Mouse (Mus musculus): ENCODE results near the gene 3110009E18Rik.

The 3110009E18Rik gene

DNA sequence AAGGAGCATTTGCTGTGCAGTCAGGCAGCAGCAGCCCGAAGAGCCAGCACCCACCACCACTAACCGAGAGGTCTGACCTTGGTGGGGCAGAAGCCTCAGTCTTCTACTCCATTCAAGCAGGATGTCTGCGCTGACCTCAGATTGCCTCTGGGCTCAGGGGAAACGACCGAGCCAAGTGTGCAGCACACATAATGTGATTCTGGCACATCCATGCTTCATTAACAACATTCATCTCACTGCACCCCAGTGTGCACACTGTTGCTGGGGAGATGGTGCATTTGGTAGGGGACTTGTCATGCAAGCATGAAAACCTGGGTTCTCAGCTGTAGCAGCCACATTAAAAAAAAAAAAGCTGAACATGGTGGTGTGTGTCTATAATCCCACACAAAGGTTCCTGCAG lies 75.0 kb downstream of the 3110009E18Rik start:
- no peak for DNase-seq (ENCODE audit: low read depth, low spot score)

DNA sequence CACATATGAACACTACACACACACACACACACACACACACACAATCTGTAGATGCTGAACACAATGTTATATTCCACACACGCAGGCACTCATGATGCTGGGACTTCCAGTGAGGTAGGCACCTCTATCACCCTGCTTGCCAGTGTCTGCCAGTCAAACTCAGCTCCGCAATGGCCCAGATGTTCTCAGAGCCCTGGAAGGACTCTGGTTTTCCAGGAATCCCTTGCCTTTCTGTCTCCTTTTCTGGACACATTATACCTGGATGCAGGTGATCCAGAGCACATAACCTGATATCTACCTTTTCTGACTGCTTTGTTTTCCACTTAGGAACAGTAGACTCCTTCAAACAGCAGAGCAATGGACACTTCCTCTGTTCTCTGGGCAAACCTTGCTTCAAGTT lies 75.7 kb downstream of the 3110009E18Rik start:
- DNase-seq (ENCODE audit: low read depth, low spot score) = no peak

DNA sequence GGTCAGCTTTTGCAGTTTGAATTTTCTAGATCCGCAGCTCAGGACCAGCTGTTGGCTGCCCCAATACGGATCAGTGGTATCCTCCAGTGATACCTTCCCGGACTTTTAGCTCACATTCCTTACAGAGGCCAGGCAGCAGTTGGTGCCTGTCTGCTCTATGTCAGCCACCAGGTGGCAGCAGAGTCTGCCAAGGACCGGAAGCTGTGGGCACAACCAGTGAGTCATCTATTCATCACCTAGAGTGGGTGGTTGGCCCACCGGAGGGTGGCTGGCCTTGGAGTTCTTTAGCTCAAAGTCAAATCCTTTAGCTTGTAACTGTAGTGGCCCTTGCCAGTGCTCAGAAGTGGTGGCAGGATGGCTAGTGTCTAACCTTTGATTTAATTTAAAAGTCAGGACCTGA lies 76.2 kb downstream of the 3110009E18Rik start:
- DNase-seq (ENCODE audit: low read depth, low spot score) = peak; percentile 91

DNA sequence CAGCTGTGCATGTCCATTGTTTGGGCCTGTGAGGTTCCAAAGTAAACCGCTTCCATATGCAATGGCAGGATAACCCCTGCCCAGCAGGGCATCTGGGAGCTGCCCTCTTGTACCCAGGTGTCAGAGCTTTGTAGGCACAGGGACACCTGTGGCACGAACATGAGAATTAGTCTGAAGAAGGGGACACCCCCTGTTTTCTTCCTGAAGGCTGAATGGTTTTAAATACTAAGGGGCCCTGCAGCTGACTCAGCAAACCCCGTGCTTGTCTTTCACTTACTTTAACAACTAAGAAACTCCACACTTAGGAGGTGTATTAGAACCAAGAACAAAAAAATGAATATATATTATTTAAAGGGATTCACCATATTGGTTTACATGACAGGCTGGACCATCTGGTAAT lies 77.2 kb downstream of the 3110009E18Rik start:
- no peak for DNase-seq (ENCODE audit: low read depth, low spot score)

DNA sequence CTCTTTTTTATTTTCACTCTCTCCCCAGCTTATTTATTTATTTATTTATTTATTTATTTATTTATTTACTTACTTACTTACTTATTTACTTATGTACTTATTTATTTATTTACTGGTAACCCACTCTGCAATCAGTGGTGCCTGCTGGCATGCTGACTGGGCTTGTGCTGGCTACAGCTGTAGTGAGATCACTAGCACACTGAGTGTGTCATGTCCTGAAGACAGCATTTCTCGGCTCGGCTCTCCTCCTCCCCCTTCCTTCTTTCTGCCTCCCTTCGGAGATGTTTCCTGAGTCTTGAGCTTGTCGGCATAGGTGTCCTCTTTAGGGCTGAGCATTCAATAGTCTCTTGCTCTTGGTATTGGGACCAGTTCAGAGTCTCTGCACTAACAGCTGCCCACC lies 78.0 kb downstream of the 3110009E18Rik start:
- DNase-seq (ENCODE audit: low read depth, low spot score) = no peak

DNA sequence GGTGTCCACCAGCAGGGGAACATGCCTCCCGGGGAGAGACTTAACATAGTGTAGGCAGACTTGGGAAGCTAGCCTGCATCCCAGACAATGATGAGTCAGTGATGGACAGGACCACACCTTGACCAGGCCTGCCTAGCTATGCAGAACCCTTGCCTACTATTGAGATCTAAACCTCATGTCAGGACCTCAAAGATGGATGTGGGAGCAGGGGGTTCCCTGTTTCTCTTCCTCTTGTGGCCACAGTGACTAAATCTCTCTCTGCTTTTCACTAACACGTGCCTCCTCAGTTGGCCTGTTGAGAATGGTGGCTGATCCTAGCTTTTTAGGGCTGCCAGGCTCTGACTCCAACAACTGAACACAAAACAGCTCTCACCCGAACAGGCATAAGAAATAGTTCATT lies 81.6 kb downstream of the 3110009E18Rik start:
- DNase-seq (ENCODE audit: low read depth, low spot score) = no peak

DNA sequence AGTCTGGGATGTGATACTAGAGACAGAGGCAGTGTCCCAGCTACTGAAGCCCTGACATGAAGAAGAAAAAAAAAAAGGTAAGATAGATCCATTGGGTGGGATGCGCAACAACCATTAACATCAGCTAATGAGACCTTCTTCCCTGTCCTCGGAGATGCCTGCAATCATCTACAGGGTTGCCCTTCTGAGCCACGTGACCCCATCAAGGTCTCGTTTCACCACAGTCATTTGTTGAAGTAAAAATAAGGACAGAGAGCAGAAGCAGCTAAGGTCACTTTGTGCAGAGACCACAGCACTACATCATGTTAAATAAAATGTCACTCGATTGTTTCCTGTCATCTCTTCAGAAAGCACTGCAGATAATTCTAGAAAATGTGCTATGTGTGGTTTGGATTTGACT lies 82.8 kb downstream of the 3110009E18Rik start:
- DNase-seq (ENCODE audit: low read depth, low spot score) = no peak

DNA sequence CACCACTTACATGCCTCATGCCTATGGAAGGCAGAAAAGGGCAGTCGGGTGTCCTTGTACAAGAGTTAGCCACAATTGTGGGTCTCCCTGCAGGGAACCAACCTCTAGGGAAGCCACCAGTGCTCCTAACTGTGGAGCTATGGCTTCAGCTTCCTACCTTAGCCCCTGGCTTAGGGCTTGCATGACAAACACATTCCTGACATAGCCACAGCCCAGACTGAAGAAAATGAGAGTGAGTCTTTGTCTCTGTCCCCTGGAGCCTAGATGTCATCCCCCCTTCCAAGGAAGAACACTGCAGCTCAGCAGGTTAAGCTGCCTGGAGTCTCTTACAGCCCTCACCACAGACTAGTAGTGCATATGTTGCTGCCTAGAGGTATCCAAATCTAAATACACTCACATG lies 83.8 kb downstream of the 3110009E18Rik start:
- no peak for DNase-seq (ENCODE audit: low read depth, low spot score)

DNA sequence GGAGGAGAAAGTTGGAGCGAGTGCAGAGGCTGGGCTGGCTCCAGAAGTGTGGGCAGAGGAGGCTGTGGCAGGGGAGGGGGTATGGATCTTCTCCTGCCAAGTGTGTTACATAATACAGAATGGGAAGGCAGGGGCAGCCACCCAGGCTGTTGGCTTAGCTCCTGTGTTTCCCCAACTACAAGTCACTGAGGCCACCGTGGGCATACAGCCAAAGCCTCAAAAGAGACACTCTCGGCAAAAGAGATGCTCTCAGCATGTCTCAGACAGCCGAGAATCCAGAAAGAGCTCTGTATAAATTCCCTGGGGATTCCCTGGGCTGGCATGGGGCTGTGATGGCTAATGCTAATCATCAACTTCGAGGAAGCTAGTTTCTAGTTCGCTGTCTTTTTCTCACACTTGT lies 86.6 kb downstream of the 3110009E18Rik start:
- peak; percentile 34 for DNase-seq (ENCODE audit: low read depth, low spot score)

DNA sequence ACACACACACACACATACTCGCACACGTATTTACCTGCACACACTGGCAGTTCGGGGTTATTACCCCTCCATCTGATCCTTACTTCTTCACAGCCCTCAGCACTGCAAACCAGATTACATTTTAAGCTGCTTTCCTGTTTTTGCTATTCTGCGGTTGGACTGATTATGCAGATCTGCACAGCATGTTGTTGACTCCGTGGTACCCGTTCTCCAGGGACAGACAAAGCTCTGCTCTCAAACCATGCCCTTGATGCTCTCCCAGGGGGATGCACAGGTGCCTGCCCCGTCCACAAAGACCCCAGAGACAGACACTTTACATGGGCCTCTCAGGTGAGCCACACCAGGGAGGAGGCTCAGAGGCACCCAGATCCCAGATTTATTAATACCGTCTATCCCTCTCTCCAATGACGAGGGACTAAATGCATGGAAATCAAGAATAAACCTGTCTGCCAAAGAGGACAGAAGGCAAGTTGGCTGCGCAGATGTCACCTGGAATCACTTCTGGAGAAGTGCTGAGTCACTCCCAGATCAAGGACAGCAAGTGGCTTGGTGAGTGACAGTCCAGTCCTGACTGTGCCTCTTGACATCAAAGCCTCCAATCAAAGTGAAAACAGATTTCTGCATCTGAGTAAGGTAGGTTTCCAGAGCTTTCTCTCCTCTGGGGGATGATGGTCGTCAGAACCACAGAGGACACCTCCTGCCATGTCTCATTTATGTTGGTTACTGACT lies 87.7 kb downstream of the 3110009E18Rik start:
- no peak for DNase-seq (ENCODE audit: low read depth, low spot score)

DNA sequence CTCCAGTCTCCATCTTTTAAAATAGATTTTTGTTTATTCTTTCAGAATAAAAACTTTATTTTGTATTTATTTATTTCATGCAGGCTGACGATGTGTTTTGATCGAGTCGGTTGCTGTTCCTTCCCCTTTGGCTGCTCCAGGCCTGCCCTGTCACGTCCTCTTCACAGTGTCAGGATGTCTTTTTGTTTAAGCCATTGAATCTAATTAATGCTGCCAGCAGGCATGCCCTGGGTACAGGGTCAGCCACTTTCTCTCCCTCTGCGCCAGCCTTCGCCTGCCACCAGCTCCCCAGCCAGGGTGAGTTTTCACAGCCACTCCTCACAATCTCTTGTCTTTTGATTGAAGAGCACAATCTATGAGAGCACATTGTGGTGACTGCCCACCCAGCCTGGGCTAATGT lies 99.9 kb downstream of the 3110009E18Rik start:
- DNase-seq (ENCODE audit: low read depth, low spot score) = no peak

DNA sequence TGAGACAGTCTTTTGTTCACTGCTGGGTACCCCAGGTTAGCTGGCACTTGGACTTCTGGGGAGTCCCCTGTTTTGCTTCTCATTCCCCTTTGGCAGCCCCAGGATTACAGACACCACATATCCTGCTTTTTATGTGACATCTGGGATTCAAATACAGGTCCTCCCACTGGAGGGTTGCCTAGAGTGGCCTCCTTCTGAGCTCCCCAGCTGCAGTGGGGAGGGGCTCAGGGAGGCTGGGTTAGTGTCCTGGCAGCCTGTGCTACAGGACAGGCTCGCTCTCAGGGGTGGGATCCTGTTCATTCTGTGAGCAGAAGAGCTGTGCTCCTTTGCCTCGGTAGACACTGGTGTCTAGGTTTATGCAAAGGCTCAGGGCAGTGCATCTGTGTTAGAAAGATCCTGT lies 100.3 kb downstream of the 3110009E18Rik start:
- no peak for DNase-seq (ENCODE audit: low read depth, low spot score)

DNA sequence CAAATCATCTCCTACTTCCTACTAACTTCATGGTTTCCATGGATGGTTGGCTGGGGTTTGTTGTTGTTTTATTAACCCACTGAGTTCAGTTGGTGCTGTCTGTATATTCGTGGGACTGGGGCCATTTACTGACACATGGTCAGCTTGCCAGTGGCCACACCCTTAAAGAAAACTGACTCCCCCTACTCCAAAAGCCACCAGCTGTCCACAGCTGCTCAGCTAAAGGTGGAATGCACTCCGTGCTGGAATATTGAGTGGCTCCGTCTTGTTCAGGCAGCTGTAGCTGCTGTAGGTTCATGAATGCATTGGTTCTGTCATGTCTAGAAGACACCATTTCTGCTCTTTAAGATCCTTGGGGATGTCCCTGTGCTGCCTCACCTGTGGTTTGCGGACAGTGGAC lies 102.6 kb downstream of the 3110009E18Rik start:
- no peak for DNase-seq (ENCODE audit: low read depth, low spot score)

DNA sequence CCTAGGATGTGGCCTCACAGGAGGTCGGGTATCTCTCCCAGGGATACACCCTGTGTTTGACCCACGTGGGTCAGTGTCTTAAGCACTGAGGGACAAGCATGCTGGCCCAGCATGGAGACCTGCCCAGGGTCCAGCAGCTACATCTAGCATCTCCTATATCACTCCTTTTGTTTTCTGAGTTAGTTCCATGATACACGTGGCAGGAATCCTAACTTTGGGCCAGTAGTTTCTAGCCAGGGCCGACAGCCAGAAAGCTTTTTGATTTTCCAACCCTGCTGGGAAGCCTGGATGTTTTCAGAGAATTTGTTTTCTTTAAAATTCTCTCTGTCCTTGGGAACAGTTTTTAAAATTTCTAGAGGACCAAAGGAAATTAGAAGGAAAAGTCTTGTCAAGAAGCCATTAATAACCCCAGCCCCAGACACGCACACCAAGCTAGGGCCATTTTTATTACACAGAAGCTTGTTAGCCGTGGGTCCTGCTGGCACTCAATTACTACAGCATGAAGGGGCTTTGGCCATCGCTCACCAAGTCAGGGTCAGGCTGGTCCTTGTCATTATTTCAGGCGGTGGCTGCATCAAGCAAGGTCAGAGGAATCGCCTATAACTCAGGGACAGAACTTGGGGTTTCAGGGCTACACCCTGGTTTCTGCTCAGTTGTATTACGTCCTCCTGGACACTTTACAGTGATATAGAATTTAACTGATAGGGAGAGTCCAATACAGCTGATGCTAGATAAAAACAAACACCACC lies 108.9 kb downstream of the 3110009E18Rik start:
- no peak for DNase-seq (ENCODE audit: low read depth, low spot score)

DNA sequence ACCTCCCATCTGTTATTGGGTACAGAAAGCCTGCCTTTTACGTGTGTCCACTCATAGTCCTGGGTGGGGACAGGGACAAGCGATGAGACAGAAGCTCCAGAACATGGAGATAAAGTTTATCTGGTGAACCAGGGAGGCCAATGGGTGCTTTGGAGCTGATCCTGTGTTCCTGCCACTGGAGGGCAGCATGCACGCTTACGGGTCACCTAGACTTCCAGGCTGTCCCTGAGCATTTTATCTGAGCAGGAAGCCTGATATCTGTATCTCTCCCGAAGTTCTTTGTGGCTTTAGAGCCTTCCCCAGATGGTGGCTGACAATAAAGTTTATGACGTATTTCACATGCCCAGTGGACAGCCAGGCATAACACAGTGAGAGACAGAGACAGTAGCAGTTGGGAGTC lies 110.3 kb downstream of the 3110009E18Rik start:
- DNase-seq (ENCODE audit: low read depth, low spot score) = peak; percentile 77

DNA sequence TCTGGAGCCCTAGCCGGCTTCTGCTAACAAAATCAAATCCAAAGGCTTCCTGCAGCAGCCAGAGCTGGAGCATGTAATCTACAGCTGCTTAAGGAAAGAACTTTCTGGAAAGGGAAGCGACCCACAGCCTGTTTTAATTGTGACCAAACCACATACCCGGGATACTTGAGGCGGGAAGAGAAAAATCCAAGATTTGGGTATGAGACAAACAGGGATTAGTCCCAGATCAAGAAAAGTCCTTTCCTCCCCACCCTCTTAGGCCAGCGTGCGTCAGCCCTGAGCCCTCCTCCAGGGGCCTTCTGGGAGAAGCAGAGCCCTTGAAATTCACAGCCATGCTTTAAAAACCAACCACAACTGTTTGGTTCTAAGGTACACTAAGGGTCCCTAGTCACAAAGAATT lies 111.2 kb downstream of the 3110009E18Rik start:
- DNase-seq (ENCODE audit: low read depth, low spot score) = no peak

DNA sequence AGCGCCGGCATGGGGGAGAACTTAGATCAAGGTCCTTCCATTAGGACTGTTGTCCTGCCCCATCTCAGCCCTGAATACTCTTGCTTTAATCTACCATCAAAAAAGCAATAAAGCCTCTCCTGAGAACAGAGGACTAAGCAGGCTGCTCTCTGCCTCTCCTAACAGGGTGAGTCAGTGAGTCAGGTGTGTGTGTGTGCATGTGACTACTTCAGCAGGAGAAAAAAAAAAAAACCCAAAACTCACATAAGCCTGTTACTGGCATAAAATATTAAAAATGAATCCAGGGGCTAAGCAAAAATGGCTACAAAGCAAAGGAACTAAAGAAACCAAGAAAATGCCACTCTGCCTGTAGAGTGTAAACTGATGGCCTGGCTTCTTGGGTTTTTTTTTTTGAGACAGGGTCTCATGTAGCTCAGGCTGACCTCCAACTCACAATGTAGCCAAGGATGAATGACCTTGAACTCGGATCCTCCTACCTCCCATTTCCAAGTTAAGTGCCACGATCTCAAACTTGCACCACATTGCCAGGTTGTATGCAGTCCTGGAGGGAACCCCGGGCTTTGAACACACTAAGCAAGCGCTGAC lies 114.7 kb downstream of the 3110009E18Rik start:
- DNase-seq (ENCODE audit: low read depth, low spot score) = peak; percentile 48

DNA sequence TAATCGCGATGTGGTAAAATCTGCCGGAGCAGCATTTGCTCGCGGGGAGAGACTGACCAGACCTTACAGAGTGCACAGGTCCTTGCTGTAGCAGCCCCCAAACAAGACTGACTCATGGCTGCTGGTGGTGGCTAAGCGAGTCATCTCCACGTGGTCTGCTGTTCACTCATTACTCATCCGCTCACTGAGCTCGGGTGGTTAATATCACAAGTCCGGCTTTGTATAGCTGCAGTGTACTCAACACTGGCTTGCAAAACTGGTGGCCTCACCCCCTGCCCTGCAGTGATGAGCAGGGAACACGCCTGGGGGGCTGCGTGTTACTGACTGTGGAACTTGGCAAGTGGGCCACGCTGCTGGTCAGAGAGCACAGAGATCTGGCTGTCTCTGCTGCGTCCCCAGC lies 115.4 kb downstream of the 3110009E18Rik start:
- DNase-seq (ENCODE audit: low read depth, low spot score) = peak; percentile 96

DNA sequence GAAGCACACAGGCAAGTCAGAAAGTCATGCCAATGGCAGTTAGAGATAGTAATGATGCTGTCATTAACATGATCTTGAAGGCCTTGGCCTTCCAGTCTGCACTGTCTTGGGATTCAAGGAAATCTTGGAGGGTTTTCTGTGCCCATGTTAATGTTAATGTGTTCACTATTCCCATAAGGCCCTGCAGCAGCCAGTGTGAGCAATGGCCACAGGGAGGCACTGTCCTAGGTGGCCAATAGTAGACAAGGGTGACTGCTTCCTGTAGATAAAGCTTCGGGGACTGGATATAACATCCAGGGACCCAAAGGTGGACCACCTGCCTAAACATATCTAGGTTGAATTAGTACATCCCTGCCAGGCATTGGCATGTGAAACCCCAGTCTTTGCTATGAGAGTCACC lies 116.1 kb downstream of the 3110009E18Rik start:
- DNase-seq (ENCODE audit: low read depth, low spot score) = peak; percentile 49

Data from 3T3-L1 (cell line).